Mouse (Mus musculus): ENCODE data around the gene Prss16. TPM values are rescaled to one million over a fixed set of nuclear protein-coding genes. Genes with fewer than 3 reads are reported as not detected.

The Prss16 gene
- polyA plus RNA-seq, 1 experiment from 2014 or later: not detected

DNA sequence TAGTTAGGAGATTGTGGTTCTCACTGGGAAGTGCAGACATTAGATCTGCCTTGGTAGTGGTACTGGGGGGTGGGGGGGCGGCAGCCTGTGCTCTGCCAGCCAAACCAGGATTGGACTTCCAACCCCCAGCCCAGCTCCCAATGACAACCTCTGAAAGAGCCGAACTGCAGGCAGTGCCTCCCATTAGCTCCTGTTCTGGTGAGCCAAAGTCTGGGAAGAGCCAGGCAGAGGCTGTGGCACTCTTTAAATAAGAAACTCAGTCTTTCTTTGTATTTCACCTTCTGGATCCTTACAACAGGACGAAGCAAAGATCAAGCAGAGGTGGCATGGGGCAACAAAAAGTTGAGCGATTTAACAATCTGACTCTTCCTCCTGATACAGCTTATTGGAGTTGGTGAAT, 10.4 kb downstream of the Prss16 start:
- Histone ChIP-seq H3K36me3 (ENCODE audit: control insufficient read depth, insufficient read depth, low read length) (no peaks in the 10 kb centered on the region), H3K9me3 (ENCODE audit: control insufficient read depth, low read length) (no peaks in the 10 kb centered on the region), H3K4me2 (ENCODE audit: low read depth, low read length) (no peak overlapping the region), H3K4me1 (ENCODE audit: control insufficient read depth, insufficient read depth, low read length) (no peaks in the 10 kb centered on the region), H3K9ac (replicated peaks; ENCODE audit: low read depth, low read length) (no peak overlapping the region), H3K27ac (ENCODE audit: low read depth, low read length) (no peak overlapping the region), H3K27me3 (ENCODE audit: control insufficient read depth, insufficient read depth, low read length) (peaks cover 82% of the 10 kb centered on the region), H3K4me3 (ENCODE audit: low read depth, low read length) (no peak overlapping the region)
- ATAC-seq (ENCODE audit: low read depth): no peak
- WGBS: 46% methylated on average over 4 of the region's 4 CpGs

DNA sequence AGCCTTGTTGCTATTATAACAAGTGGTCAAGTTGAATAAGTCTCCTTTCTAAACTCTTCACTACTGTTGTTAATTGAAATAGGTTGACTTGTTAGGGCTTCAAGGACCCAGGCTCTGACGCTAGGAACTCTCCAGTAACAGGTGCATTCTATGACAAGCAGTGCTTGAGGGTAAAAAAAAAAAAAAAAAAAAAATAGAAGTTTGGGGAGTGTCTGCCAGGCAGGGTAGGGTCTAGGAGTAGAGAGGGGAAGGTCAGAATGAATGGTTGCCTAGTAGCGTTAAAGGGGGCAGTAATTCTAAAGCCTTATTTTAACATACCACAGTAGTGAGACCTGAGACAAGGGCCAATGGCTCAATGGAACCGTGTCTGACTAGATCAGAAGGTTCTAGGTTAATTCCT, 11.1 kb downstream of the Prss16 start:
- H3K9ac ChIP-seq (replicated peaks; ENCODE audit: low read depth, low read length): no peak overlapping the region
- no peaks in the 10 kb centered on the region for H3K4me1 ChIP-seq (ENCODE audit: control insufficient read depth, insufficient read depth, low read length)
- ATAC-seq (ENCODE audit: low read depth): no peak
- H3K4me3 ChIP-seq (ENCODE audit: low read depth, low read length): no peak overlapping the region
- WGBS: 21% methylated on average over 3 of the region's 3 CpGs
- no peak overlapping the region for H3K27ac ChIP-seq (ENCODE audit: low read depth, low read length)
- H3K27me3 ChIP-seq (ENCODE audit: control insufficient read depth, insufficient read depth, low read length): peaks cover 82% of the 10 kb centered on the region
- no peaks in the 10 kb centered on the region for H3K9me3 ChIP-seq (ENCODE audit: control insufficient read depth, low read length)
- no peaks in the 10 kb centered on the region for H3K36me3 ChIP-seq (ENCODE audit: control insufficient read depth, insufficient read depth, low read length)
- H3K4me2 ChIP-seq (ENCODE audit: low read depth, low read length): no peak overlapping the region

DNA sequence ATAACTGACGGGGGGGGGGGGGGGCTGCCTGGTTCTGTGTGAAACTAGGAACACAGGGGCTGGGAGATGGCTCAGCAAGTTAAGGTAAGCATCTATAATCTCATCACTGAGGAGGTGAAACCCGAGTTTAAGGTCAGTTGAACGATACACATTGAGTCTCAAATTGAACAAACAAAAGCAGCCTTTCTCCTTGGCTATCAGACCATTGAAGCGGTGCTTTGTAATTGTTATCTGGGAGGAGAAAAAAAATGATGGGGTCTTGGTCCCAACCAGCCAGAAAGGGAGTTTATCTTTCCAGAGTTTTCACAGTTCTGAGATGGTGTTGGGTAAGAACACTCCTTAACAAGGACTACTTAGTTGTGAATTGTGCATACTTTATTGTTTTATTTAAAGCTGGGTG, 11.7 kb downstream of the Prss16 start:
- no peak for ATAC-seq (ENCODE audit: low read depth)
- H3K27ac ChIP-seq (ENCODE audit: low read depth, low read length): no peak overlapping the region
- H3K27me3 ChIP-seq (ENCODE audit: control insufficient read depth, insufficient read depth, low read length): peaks cover 80% of the 10 kb centered on the region
- H3K9ac ChIP-seq (replicated peaks; ENCODE audit: low read depth, low read length): no peak overlapping the region
- H3K4me2 ChIP-seq (ENCODE audit: low read depth, low read length): no peak overlapping the region
- no peaks in the 10 kb centered on the region for H3K4me1 ChIP-seq (ENCODE audit: control insufficient read depth, insufficient read depth, low read length)
- no peak overlapping the region for H3K4me3 ChIP-seq (ENCODE audit: low read depth, low read length)
- no peaks in the 10 kb centered on the region for H3K36me3 ChIP-seq (ENCODE audit: control insufficient read depth, insufficient read depth, low read length)
- no peaks in the 10 kb centered on the region for H3K9me3 ChIP-seq (ENCODE audit: control insufficient read depth, low read length)
- 8% methylated on average over 4 of the region's 4 CpGs for WGBS

DNA sequence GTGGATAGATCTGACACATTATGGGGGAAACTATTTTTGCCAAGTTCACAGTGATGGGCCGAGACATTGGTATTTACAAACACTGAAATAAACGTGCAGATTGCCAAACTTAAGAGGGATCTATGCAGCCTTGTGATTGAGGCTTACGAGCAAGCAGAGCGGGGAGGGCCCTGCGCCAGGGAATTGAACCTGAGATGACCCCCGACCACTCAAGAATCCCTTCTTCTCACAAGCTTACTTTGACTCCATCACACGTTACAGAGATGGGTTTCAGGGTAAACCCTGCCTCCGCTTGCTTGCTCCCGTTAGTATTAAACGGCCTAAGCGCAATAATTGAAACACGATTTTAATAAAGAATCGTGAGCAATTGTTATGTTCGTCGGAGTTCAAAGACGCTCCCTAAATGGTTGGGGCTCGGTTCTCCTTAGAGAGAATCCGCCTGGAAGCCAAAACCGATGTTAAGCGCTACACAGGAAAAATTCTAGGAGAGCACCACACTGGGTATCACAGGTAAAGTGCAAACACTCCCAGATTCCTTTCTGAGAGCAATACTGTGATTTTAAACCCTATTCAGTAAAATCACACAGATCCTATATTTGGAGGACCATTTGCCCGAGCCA, 12.2 kb downstream of the Prss16 start:
- Histone ChIP-seq H3K36me3 (ENCODE audit: control insufficient read depth, insufficient read depth, low read length) (no peaks in the 10 kb centered on the region), H3K27me3 (ENCODE audit: control insufficient read depth, insufficient read depth, low read length) (peaks cover 76% of the 10 kb centered on the region), H3K27ac (ENCODE audit: low read depth, low read length) (no peak overlapping the region), H3K4me3 (ENCODE audit: low read depth, low read length) (no peak overlapping the region), H3K9ac (replicated peaks; ENCODE audit: low read depth, low read length) (no peak overlapping the region), H3K4me1 (ENCODE audit: control insufficient read depth, insufficient read depth, low read length) (no peaks in the 10 kb centered on the region), H3K9me3 (ENCODE audit: control insufficient read depth, low read length) (no peaks in the 10 kb centered on the region), H3K4me2 (ENCODE audit: low read depth, low read length) (no peak overlapping the region)
- ATAC-seq (ENCODE audit: low read depth): no peak
- 2% methylated on average over 21 of the region's 21 CpGs for whole genome bisulfite sequencing

DNA sequence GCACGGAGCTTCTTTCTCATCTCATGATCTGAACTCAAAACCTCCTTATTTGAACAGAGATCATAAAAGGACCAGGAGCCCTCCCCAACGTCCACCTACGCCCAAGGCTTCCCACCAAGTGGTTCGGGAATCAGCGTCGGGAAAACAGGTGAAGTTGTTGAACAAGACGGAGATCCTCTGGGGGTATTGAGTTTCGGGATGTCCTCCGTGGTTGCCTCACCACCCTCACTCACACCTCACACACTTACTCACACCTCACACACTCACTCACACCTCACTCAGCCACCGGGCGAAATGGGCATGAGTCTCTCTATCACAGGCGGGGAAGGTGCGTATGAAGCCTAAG, 12.7 kb downstream of the Prss16 start:
- Histone ChIP-seq H3K27ac (ENCODE audit: low read depth, low read length) (no peak overlapping the region), H3K36me3 (ENCODE audit: control insufficient read depth, insufficient read depth, low read length) (no peaks in the 10 kb centered on the region), H3K4me1 (ENCODE audit: control insufficient read depth, insufficient read depth, low read length) (no peaks in the 10 kb centered on the region), H3K9ac (replicated peaks; ENCODE audit: low read depth, low read length) (no peak overlapping the region), H3K4me3 (ENCODE audit: low read depth, low read length) (peak overlapping the region; percentile 3; the same call in 1 of the 2 replicates), H3K9me3 (ENCODE audit: control insufficient read depth, low read length) (no peaks in the 10 kb centered on the region), H3K27me3 (ENCODE audit: control insufficient read depth, insufficient read depth, low read length) (peaks cover 72% of the 10 kb centered on the region), H3K4me2 (ENCODE audit: low read depth, low read length) (no peak overlapping the region)
- ATAC-seq (ENCODE audit: low read depth): no peak
- 2% methylated on average over 13 of the region's 13 CpGs for WGBS

DNA sequence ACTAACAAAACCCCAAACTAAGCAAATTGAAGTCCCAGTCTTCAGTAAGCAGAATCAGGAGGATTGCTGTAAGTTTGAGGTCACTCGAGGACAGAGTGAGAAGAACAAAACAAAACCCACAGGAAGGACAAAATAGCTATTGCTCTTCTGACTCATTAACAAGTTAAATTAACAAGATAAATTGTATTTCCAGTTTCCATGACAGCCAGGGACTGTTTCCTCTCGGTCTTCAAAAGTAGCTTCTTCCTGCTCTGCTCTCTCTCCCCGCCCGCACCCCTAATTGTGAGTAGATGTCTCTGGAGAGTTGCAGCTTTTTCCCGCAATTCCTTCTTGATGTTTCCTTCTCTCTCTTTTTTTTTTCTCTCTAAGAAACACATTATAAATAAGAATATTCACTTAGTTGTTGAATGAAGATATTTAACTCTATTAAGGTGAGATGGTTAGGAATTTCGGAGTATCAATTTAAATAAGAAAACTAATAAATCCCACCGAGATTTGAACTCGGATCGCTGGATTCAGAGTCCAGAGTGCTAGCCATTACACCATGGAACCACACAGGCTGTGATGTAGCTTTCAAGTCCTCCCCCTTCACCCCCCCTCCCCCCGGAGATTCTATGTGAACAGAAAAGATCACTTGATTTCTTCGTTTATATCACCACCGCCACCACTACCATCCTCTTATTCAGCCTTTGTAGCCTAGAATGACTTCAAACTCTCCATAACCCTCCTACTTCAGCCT, 13.3 kb downstream of the Prss16 start:
- H3K9me3 ChIP-seq (ENCODE audit: control insufficient read depth, low read length): no peaks in the 10 kb centered on the region
- no peak overlapping the region for H3K9ac ChIP-seq (replicated peaks; ENCODE audit: low read depth, low read length)
- H3K4me1 ChIP-seq (ENCODE audit: control insufficient read depth, insufficient read depth, low read length): no peaks in the 10 kb centered on the region
- no peak overlapping the region for H3K27ac ChIP-seq (ENCODE audit: low read depth, low read length)
- H3K4me2 ChIP-seq (ENCODE audit: low read depth, low read length): no peak overlapping the region
- ATAC-seq (ENCODE audit: low read depth): no peak
- H3K36me3 ChIP-seq (ENCODE audit: control insufficient read depth, insufficient read depth, low read length): no peaks in the 10 kb centered on the region
- WGBS: 2% methylated on average over 12 of the region's 12 CpGs
- H3K4me3 ChIP-seq (ENCODE audit: low read depth, low read length): peak overlapping the region; percentile 3; the same call in 1 of the 2 replicates
- H3K27me3 ChIP-seq (ENCODE audit: control insufficient read depth, insufficient read depth, low read length): peaks cover 67% of the 10 kb centered on the region

DNA sequence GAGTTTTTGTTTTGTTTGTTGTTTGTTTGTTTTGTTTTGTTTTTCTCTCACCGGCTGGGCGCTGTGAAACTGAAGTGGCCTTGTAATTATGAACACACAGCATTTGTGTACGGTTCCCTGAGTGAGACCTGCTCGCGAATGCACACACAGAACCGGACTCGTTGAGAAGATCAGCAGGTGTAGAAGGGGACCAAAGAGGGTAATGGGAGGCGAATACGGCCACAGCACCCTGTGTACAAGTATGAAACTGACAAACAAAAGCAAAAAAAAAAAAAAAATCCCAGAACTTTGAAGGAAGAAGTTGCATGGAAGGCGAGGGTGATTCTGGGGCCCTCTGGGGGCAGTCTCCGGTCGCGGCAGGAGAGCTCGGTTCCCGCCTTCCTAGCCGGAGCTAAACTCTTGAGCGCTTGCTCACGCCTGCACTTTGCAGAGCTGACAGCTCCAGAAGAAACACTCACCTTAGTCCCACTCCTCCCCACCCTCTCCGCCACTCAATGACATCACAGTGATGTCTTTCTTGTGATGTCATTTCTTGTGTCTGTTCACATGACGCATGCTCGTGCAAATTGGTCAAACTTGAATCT, 14.1 kb downstream of the Prss16 start:
- under 1% methylated on average over 21 of the region's 21 CpGs for WGBS

DNA sequence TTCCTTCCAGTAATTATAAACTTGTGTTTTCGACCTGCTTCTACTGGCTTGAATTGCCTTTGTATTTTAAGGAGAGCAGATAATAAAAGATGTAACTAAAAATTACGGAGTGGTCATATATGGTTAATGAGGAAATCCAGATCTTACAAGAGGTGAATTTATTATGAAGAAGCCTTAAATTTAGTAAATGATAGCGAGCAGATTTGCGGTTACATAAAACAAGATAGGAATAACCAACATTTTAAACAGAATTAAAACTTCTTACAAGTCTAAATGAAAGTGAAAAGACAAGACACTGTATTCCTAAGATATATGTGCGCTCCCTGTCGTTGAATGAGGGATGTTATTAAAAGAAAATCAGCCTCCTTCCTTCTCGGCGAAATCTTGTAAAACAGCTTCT, 14.6 kb downstream of the Prss16 start:
- no peaks in the 10 kb centered on the region for H3K9me3 ChIP-seq (ENCODE audit: control insufficient read depth, low read length)
- no peaks in the 10 kb centered on the region for H3K4me1 ChIP-seq (ENCODE audit: control insufficient read depth, insufficient read depth, low read length)
- H3K4me3 ChIP-seq (ENCODE audit: low read depth, low read length): 0 out of 2 replicates have a peak overlapping the region, but pooled peaks have one; percentile 12
- peaks cover 53% of the 10 kb centered on the region for H3K27me3 ChIP-seq (ENCODE audit: control insufficient read depth, insufficient read depth, low read length)
- H3K27ac ChIP-seq (ENCODE audit: low read depth, low read length): no peak overlapping the region
- no peaks in the 10 kb centered on the region for H3K36me3 ChIP-seq (ENCODE audit: control insufficient read depth, insufficient read depth, low read length)
- H3K4me2 ChIP-seq (ENCODE audit: low read depth, low read length): peak overlapping the region; percentile 16; the same call in 1 of the 2 replicates
- no peak for ATAC-seq (ENCODE audit: low read depth)
- 7% methylated on average over 8 of the region's 8 CpGs for WGBS
- H3K9ac ChIP-seq (replicated peaks; ENCODE audit: low read depth, low read length): no peak overlapping the region

More for the DNA sequence above, 14.1 kb downstream of the Prss16 start:
- no peak overlapping the region for H3K27ac ChIP-seq (ENCODE audit: low read depth, low read length)
- 0 out of 2 replicates have a peak overlapping the region, but pooled peaks have one; percentile 12 for H3K4me3 ChIP-seq (ENCODE audit: low read depth, low read length)
- H3K27me3 ChIP-seq (ENCODE audit: control insufficient read depth, insufficient read depth, low read length): peaks cover 58% of the 10 kb centered on the region
- H3K36me3 ChIP-seq (ENCODE audit: control insufficient read depth, insufficient read depth, low read length): no peaks in the 10 kb centered on the region
- no peak overlapping the region for H3K9ac ChIP-seq (replicated peaks; ENCODE audit: low read depth, low read length)
- no peaks in the 10 kb centered on the region for H3K9me3 ChIP-seq (ENCODE audit: control insufficient read depth, low read length)
- H3K4me1 ChIP-seq (ENCODE audit: control insufficient read depth, insufficient read depth, low read length): no peaks in the 10 kb centered on the region
- peak overlapping the region; percentile 16; the same call in 1 of the 2 replicates for H3K4me2 ChIP-seq (ENCODE audit: low read depth, low read length)
- ATAC-seq (ENCODE audit: low read depth): peak; percentile 44; the same call in 1 of the 2 replicates

All from neural tube, embryonic 14.5 days (tissue).